Mouse (Mus musculus): ENCODE measurements around the gene Gngt2. TPM values are rescaled to one million over a fixed set of nuclear protein-coding genes. Genes with fewer than 3 reads are reported as not detected.

The Gngt2 gene
- polyA plus RNA-seq, 1 experiment from 2014 or later: 39.1 TPM

GRCm38 (mm10) chr11:95810828-95811227 lies 26.2 kb upstream of the Gngt2 start:
- Histone ChIP-seq H3K4me2 (no peak overlapping the region), H3K9ac (no peak overlapping the region), H3K4me1 (replicated peaks) (peaks cover 1% of the 10 kb centered on the region), H3K4me3 (no peak overlapping the region), H3K27me3 (replicated peaks) (no peaks in the 10 kb centered on the region), H3K9me3 (replicated peaks) (peaks cover 10% of the 10 kb centered on the region), H3K27ac (ENCODE audit: poor library complexity, severe bottlenecking) (no peak overlapping the region), H3K36me3 (no peaks in the 10 kb centered on the region)
- 58% methylated on average over 7 of the region's 7 CpGs for WGBS
- no peak for ATAC-seq (ENCODE audit: insufficient number of reproducible peaks, low FRiP score)

GRCm38 (mm10) chr11:95811741-95812140 lies 25.3 kb upstream of the Gngt2 start:
- Histone ChIP-seq H3K36me3 (no peaks in the 10 kb centered on the region), H3K4me3 (no peak overlapping the region), H3K4me2 (no peak overlapping the region), H3K9ac (no peak overlapping the region), H3K4me1 (replicated peaks) (no peaks in the 10 kb centered on the region), H3K27ac (ENCODE audit: poor library complexity, severe bottlenecking) (no peak overlapping the region), H3K9me3 (replicated peaks) (peaks cover 6% of the 10 kb centered on the region), H3K27me3 (replicated peaks) (no peaks in the 10 kb centered on the region)
- ATAC-seq (ENCODE audit: insufficient number of reproducible peaks, low FRiP score): no peak
- WGBS: 79% methylated on average over 6 of the region's 6 CpGs

- 74% methylated on average over 4 of the region's 4 CpGs for WGBS
- Histone ChIP-seq H3K27ac (ENCODE audit: poor library complexity, severe bottlenecking) (no peak overlapping the region), H3K27me3 (replicated peaks) (no peaks in the 10 kb centered on the region), H3K4me1 (replicated peaks) (no peaks in the 10 kb centered on the region), H3K36me3 (no peaks in the 10 kb centered on the region), H3K4me3 (no peak overlapping the region), H3K9me3 (replicated peaks) (peaks cover 6% of the 10 kb centered on the region), H3K9ac (no peak overlapping the region), H3K4me2 (no peak overlapping the region)
- no peak for ATAC-seq (ENCODE audit: insufficient number of reproducible peaks, low FRiP score)
Measured at GRCm38 (mm10) chr11:95812224-95812623, 24.8 kb upstream of the Gngt2 start.

- 80% methylated on average over 2 of the region's 2 CpGs for WGBS
- no peaks in the 10 kb centered on the region for H3K36me3 ChIP-seq
- no peak overlapping the region for H3K27ac ChIP-seq (ENCODE audit: poor library complexity, severe bottlenecking)
- H3K4me3 ChIP-seq: no peak overlapping the region
- no peak overlapping the region for H3K4me2 ChIP-seq
- H3K4me1 ChIP-seq (replicated peaks): no peaks in the 10 kb centered on the region
- no peak for ATAC-seq (ENCODE audit: insufficient number of reproducible peaks, low FRiP score)
- H3K9ac ChIP-seq: no peak overlapping the region
- no peaks in the 10 kb centered on the region for H3K27me3 ChIP-seq (replicated peaks)
- no peaks in the 10 kb centered on the region for H3K9me3 ChIP-seq (replicated peaks)
Measured at GRCm38 (mm10) chr11:95814101-95814500, 22.9 kb upstream of the Gngt2 start.

- no peak overlapping the region for H3K4me3 ChIP-seq
- no peak overlapping the region for H3K9ac ChIP-seq
- WGBS: 65% methylated on average over 5 of the region's 5 CpGs
- no peak overlapping the region for H3K4me2 ChIP-seq
- no peak for ATAC-seq (ENCODE audit: insufficient number of reproducible peaks, low FRiP score)
- no peaks in the 10 kb centered on the region for H3K4me1 ChIP-seq (replicated peaks)
- no peak overlapping the region for H3K27ac ChIP-seq (ENCODE audit: poor library complexity, severe bottlenecking)
- no peaks in the 10 kb centered on the region for H3K36me3 ChIP-seq
- no peaks in the 10 kb centered on the region for H3K9me3 ChIP-seq (replicated peaks)
- H3K27me3 ChIP-seq (replicated peaks): no peaks in the 10 kb centered on the region
Measured at GRCm38 (mm10) chr11:95814857-95815256, 22.2 kb upstream of the Gngt2 start.

GRCm38 (mm10) chr11:95815412-95815811 lies 21.6 kb upstream of the Gngt2 start:
- Histone ChIP-seq H3K9ac (no peak overlapping the region), H3K27me3 (replicated peaks) (no peaks in the 10 kb centered on the region), H3K4me2 (no peak overlapping the region), H3K9me3 (replicated peaks) (no peaks in the 10 kb centered on the region), H3K36me3 (no peaks in the 10 kb centered on the region), H3K4me3 (no peak overlapping the region), H3K27ac (ENCODE audit: poor library complexity, severe bottlenecking) (no peak overlapping the region), H3K4me1 (replicated peaks) (no peaks in the 10 kb centered on the region)
- no peak for ATAC-seq (ENCODE audit: insufficient number of reproducible peaks, low FRiP score)
- 76% methylated on average over 9 of the region's 9 CpGs for WGBS

GRCm38 (mm10) chr11:95819138-95819537 lies 17.9 kb upstream of the Gngt2 start:
- Histone ChIP-seq H3K36me3 (no peaks in the 10 kb centered on the region), H3K4me3 (no peak overlapping the region), H3K9me3 (replicated peaks) (no peaks in the 10 kb centered on the region), H3K27me3 (replicated peaks) (peaks cover 9% of the 10 kb centered on the region), H3K27ac (ENCODE audit: poor library complexity, severe bottlenecking) (no peak overlapping the region), H3K4me1 (replicated peaks) (peaks cover 7% of the 10 kb centered on the region; the same call in 1 of the 2 replicates), H3K4me2 (no peak overlapping the region), H3K9ac (no peak overlapping the region)
- WGBS: 85% methylated on average over 8 of the region's 8 CpGs
- ATAC-seq (ENCODE audit: insufficient number of reproducible peaks, low FRiP score): no peak

- peaks cover 11% of the 10 kb centered on the region for H3K27me3 ChIP-seq (replicated peaks)
- no peak for ATAC-seq (ENCODE audit: insufficient number of reproducible peaks, low FRiP score)
- no peak overlapping the region for H3K27ac ChIP-seq (ENCODE audit: poor library complexity, severe bottlenecking)
- H3K9me3 ChIP-seq (replicated peaks): no peaks in the 10 kb centered on the region
- H3K36me3 ChIP-seq: no peaks in the 10 kb centered on the region
- peaks cover 14% of the 10 kb centered on the region; the same call in 1 of the 2 replicates for H3K4me1 ChIP-seq (replicated peaks)
- H3K4me2 ChIP-seq: no peak overlapping the region
- H3K4me3 ChIP-seq: no peak overlapping the region
- 88% methylated on average over 3 of the region's 3 CpGs for WGBS
- no peak overlapping the region for H3K9ac ChIP-seq
Measured at GRCm38 (mm10) chr11:95821511-95821910, 15.5 kb upstream of the Gngt2 start.

- Histone ChIP-seq H3K4me1 (replicated peaks) (peaks cover 14% of the 10 kb centered on the region; the same call in 1 of the 2 replicates), H3K4me3 (no peak overlapping the region), H3K27ac (ENCODE audit: poor library complexity, severe bottlenecking) (no peak overlapping the region), H3K9me3 (replicated peaks) (no peaks in the 10 kb centered on the region), H3K9ac (no peak overlapping the region), H3K36me3 (no peaks in the 10 kb centered on the region), H3K27me3 (replicated peaks) (peaks cover 14% of the 10 kb centered on the region), H3K4me2 (no peak overlapping the region)
- ATAC-seq (ENCODE audit: insufficient number of reproducible peaks, low FRiP score): no peak
- 89% methylated on average over 4 of the region's 4 CpGs for WGBS
Measured at GRCm38 (mm10) chr11:95822437-95822836, 14.6 kb upstream of the Gngt2 start.

GRCm38 (mm10) chr11:95824071-95824876 lies 12.7 kb upstream of the Gngt2 start, which contains the start of gene Phospho1:
Phospho1 (plus strand) TSS chr11:95824499.
- Histone ChIP-seq H3K36me3 (no peaks in the 10 kb centered on the region), H3K27ac (ENCODE audit: poor library complexity, severe bottlenecking) (no peak within 1 kb of the TSS), H3K9ac (peak within 1 kb of the TSS; percentile 81), H3K4me1 (replicated peaks) (peaks cover 14% of the 10 kb centered on the region; the same call in 1 of the 2 replicates), H3K4me3 (peak within 1 kb of the TSS; percentile 70), H3K9me3 (replicated peaks) (no peaks in the 10 kb centered on the region), H3K27me3 (replicated peaks) (peaks cover 26% of the 10 kb centered on the region), H3K4me2 (peak within 1 kb of the TSS; percentile 95)
- WGBS: under 1% methylated on average over 77 of the region's 78 CpGs
- peak; percentile 97 for ATAC-seq (ENCODE audit: insufficient number of reproducible peaks, low FRiP score)

GRCm38 (mm10) chr11:95824877-95825243 lies 12.2 kb upstream of the Gngt2 start:
- Histone ChIP-seq H3K4me3 (peak overlapping the region; percentile 70), H3K4me1 (replicated peaks) (peaks cover 19% of the 10 kb centered on the region; the same call in 1 of the 2 replicates), H3K27me3 (replicated peaks) (peaks cover 32% of the 10 kb centered on the region), H3K27ac (ENCODE audit: poor library complexity, severe bottlenecking) (no peak overlapping the region), H3K4me2 (peak overlapping the region; percentile 95), H3K9ac (peak overlapping the region; percentile 76), H3K36me3 (no peaks in the 10 kb centered on the region), H3K9me3 (replicated peaks) (no peaks in the 10 kb centered on the region)
- ATAC-seq (ENCODE audit: insufficient number of reproducible peaks, low FRiP score): peak; percentile 16
- WGBS: 0% methylated on average over 11 of the region's 11 CpGs

All from heart, embryonic 12.5 days (tissue).